Mouse (Mus musculus): ENCODE measurements at regions not wholly inside any gene's neighbourhood (a gene's known extent, or its start where the extent isn't known, plus 50 kb on each side); places are given as distances from the start of the nearest gene placed in this dataset.

DNA sequence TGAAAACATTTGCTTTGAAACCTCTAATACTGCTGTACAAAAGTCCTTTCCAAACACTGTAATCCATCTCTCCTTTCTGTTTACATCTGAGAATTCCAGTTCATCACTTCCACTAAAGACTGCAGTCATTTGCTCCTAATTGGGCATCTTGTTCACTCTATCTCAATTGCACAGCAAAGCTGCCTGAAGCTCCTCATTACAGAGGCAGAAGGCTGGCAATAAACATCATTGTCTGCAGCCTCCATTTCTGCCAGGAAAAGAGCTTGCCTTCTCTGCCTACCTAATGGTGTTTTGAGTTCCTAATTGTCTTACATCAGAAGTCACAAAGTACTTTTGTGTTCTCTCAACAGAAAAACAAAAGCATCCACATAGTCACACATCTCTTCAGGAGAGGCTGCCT lies 207.7 kb downstream of the Kcnj2 start:
- DNase-seq (ENCODE audit: low spot score in 2 of 2): no peak

DNA sequence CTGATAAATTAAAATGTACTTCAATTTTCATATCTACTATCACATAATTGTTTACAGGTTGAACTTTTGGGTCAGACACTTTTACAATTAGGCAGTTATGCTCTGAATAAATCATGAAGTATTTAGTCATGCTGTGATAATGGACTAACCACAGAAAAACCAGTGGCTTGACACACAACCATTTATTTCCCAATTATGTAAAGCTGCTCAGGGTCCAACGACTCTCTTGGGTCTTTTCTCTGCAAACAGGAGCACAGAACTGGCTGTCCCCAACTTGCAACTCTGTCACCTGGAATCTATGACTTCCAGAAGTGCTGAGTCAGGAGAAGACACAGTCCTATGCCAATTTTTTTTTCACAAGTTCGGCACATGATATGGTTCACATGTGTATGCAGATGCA lies 214.8 kb downstream of the Kcnj2 start:
- DNase-seq (ENCODE audit: low spot score in 2 of 2): no peak

DNA sequence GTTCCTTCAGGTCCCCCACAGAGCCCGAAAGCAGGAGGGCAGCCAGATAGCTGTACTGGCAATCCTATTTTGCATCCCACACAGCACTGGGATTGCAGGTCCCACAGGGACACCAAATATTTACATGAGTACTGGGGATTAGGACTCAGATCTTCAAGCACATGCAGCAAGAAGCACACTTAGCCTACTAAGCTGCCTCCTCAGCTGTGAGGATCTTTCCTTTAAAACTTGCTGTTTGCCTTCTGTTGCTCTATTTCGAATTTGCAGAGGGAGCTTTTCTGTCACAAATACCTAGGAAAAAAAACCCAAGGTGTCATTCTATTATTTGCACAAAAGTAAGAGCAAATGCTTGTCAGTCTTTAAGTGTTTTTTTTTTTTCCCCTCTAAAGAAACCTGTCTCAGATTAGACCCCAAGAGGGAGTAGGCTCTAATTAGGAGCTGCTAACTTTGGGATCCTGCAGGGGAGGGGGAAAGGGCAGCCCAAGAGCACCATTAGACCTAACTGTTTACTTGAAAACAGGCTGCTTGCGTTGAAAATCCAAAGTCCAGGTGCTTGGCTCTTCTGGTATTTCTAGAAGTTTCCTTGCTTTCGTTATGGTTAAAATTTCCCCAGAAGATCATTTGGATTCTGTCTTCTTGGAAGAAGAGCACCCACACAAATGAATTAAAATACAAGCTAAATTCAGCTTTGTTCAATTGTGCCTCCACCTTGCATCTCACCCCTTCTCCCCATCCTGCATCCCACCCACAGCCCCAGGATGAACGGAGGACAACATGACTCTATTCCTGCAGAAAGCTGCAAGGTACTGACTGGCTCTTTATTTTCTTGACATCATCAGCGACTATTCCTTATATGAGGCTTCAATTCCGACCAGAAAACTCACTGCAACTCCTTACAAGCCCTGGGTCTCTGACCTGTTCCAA lies 215.5 kb downstream of the Kcnj2 start:
- no peak for DNase-seq (ENCODE audit: low spot score in 2 of 2)

DNA sequence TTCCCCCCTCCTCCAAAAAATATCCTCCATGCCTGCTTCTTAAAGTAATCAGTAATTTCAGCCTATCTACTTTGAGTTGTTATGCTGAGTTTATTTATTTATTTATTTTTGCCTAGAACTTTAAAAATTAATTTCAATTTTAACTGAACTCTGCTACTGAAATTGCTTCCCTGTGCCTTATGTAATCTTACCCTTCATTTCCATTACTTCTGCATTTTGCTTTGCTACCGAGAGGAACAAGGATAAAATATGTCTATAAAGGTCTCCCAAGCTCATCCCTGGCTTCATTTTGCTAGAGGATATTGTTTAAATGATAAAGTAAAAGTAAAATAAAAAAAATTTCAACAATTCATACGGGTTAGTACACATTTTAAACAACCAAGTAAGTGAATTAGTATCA lies 216.3 kb downstream of the Kcnj2 start:
- DNase-seq (ENCODE audit: low spot score in 2 of 2): no peak

DNA sequence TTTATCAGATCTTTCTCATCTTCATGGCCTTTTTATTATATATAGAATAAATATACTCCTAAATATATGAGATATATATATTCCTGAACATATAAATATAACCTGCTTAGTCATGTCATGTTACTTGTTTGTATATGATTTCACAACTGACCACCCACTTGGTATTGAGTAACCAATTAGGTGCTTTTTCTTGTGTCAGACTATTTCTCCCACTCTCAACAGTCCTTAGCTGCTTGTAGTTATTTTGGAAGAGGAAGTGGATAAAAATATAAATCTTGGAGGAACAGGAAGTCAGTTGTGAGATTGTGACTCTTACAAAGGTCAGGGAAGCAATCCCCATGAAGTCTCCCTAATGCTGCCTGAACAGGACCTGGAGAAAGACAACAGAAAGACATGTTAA lies 224.6 kb downstream of the Kcnj2 start:
- DNase-seq (ENCODE audit: low spot score in 2 of 2): no peak

DNA sequence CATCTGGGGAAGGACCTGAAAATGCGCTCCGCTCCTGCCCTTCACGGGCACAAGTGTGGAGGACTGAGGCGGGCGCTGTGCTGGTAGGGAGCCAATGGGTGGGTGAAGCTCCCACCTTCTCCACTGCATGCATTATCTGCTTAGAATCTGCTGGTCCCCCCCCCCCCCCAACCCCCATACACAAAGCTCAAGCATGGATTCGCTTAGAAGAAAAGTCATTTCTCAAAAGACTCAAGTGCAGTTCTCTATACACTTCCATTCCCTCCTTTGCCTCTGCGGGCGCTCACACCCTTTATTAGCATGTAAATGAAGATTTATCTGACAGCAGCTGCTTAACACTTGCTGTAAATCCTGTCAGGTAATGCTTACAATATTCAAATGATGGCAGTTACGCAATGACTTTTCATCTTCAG lies 230.4 kb downstream of the Kcnj2 start:
- DNase-seq (ENCODE audit: low spot score in 2 of 2): no peak

DNA sequence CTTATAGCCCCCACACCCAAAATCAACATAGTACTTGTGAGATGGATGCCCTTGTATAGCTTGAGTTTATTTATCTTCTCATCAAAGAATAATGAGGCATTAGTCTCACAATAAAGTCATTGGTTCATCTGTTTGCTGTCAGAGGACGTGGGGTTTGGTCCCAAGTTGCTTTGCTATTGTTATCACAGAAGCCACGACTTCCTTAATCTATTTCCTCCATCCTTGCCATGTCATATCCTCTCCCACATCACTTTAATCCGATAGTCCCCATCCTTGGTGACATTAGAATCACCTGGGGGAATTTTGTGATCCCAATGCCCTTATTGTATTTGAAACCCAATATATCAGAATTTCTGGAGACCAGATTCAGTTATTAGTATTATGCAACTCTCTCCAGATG lies 246.8 kb downstream of the Kcnj2 start:
- no peak for DNase-seq (ENCODE audit: low spot score in 2 of 2)

DNA sequence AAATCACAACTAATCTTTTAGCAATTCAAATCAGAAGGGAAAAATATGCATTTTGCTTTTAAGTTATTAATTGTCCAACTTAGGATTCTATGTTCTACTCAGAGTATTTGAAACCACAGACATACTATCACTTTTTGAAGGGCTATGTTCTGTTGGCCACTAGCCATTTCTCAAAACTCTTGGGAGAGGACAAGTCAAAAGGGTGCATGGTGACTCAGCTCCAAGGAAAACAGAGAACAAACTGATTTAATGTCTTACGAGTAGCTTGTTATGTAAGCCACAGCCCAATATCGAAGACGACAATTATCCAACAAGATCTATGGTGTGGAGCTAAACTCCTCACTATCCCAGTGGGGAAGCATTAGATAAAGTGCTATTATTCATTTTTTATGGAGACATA lies 247.6 kb downstream of the Kcnj2 start:
- no peak for DNase-seq (ENCODE audit: low spot score in 2 of 2)

DNA sequence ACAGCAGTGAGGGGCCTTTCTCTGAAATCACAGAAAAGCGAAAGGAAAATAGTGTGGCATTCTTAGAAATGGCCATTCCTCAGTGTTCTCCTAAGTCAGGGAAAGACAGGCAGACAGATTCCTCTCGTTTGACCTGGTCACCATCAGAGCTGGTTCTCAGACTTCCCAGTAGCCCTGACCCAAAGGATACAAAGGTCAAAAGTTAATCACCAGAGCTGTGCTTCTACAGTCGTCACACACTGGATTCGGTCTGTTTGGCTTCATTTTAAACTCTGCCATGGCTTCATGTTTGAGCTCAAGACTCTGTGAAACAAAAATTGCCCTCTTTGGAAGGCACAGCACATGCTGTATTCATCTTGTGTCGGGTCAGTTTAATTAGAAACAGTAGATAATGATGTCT lies 255.6 kb downstream of the Kcnj2 start:
- DNase-seq (ENCODE audit: low spot score in 2 of 2): no peak

DNA sequence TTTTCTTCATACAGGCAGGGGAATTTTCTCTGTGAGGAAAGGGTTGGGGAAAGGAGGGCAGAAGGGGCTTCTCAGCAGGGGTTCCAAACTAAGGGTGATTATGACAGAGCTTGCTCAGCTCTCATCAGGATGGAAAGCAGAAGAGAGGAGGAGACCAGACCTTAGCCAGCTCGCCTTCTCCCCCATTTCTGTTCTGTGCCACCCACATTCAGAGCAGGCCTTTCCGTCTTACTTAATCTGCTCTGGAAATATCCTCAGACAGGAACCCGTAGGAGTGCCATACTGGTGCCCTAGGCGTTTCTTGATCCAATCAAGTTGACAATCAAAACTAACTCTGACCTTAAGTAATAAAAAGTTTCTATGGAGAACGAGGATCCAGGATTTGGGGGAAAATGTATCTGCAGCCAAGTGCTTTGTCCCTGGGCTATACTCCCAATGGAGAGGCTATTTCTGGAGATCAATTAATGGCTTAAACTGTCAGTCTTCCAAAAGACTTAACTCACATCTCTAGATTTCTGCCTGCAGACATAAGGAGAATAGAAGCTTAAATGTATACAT lies 258.6 kb downstream of the Kcnj2 start:
- no peak for DNase-seq (ENCODE audit: low spot score in 2 of 2)

DNA sequence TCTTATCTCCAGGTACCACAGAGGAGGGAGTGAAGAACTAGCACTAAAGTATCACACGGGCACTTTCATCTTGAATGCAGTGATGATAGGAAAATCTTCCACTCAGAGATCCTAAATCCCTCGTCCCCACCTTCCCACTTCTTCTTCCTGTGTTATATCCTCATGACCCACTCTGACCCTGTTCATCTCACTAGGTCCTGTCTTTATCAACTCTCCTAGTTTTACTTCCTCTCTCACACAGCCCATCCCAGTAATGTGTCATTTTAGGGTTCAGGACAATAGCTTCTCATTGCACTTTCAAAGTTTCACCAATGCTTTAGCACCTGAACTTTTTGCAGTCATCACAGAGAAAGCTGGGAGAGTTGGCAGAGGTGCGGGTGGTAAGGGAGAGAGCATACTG lies 261.0 kb downstream of the Kcnj2 start:
- DNase-seq (ENCODE audit: low spot score in 2 of 2): no peak

DNA sequence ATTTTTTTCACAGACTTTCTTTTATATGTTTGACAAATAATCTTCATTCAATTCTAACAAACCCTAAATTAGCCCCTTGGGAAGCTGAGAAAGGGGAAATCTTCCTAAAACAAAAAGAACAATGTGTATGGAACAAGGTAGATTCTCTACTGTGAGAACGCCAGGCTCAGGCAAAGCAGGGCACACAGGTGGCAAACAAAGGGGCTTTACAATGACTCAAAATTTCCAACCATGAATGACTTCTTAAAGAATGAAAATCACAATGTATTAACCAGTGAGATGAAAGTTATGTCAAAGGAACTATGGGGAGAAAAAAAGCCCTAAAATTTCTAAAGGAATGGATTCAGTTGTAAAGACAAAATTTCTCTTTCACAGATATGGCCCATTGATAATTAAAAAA lies 262.3 kb downstream of the Kcnj2 start:
- no peak for DNase-seq (ENCODE audit: low spot score in 2 of 2)

DNA sequence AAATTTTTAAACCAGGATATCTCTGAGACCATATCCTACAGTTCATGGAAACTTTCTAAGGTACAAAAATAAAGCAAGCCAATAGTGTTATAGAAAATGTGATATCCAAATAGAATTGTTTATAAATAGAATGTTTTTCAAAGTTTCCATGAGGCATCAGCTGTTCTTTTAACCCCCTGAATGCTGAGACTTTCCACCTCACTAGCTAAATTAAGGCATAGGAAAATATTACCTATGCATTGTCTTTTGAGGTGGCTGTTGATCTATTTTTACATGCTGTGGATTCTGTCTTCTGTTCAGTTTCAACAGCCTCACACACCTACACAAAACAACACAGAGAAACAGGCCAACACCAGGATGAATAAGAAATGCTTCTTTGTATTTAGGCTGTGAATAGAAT lies 265.6 kb downstream of the Kcnj2 start:
- no peak for DNase-seq (ENCODE audit: low spot score in 2 of 2)

DNA sequence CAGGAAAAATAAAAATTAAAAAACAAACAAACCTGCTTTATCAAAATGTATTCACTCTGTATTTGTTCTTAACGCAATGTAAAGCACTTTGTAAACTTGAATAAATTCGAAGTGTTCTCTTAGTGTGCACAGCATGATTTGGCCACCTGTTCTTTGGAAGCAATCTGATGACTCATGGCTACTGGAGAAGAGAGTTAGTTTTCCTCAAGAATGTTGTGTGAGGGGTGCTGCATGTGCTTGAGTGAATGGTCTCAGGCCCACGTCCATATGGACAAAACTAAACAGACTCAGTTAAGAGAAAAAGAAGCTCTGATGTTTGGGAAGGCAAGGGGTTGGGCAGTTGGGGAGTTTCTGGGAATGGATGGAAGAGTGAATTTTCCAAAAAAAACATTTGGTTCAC lies 267.1 kb downstream of the Kcnj2 start:
- DNase-seq (ENCODE audit: low spot score in 2 of 2): no peak

DNA sequence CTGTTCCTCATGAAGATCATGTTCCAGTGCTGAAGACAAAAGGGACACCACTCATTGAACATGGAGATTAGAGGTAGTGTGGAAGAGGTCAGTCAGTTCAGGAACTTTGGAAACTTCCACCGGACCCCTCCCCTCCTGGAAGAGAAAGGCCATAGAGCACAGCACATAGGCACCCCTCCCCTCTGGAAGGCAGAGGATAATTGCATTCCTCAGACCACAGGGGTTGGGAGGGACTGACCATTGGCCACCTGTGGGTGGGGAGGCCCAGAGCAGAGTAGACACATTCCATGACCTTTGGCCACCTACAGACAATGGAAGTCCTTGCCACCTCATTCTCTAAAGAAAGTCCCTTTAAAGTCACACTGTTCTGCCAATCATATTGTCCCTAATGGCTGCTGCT lies 281.6 kb downstream of the Kcnj2 start:
- no peak for DNase-seq (ENCODE audit: low spot score in 2 of 2)

DNA sequence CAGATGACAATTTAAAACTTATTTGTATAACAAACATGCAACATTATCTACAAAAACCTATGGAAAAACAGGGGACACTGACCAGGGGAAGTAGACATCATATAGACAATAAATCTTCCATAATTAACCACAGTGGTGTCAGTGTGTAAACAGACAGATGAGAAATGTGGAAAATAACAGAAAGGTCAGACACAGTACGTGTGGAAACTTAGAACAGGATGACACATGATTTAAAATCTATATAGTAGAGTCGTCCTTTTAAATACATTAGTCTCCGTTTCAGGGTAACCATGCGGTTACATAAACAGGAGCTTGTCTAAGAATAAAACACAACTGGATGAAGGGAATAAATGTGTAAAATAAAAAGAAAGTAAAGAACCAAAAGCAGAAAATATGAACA lies 284.1 kb downstream of the Kcnj2 start:
- DNase-seq (ENCODE audit: low spot score in 2 of 2): no peak

DNA sequence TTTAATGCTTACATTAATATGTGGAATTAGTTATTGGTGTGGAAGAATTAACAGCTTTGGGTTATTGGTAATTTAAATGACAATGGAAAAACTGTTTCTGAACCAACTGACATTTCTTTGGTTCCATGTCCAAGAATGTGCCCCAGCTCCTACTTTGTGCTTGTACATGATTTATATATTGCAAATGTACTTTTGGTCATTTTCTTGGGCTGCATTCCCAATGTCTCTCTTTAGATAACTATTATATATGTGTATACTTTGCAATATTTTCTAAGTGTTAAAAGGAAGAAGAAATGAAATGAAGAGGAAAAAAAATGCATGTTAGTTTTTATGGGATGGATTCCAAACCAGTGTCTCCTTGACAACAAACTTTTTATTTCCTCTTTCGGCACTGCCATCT lies 297.4 kb downstream of the Kcnj2 start:
- no peak for DNase-seq (ENCODE audit: low spot score in 2 of 2)

DNA sequence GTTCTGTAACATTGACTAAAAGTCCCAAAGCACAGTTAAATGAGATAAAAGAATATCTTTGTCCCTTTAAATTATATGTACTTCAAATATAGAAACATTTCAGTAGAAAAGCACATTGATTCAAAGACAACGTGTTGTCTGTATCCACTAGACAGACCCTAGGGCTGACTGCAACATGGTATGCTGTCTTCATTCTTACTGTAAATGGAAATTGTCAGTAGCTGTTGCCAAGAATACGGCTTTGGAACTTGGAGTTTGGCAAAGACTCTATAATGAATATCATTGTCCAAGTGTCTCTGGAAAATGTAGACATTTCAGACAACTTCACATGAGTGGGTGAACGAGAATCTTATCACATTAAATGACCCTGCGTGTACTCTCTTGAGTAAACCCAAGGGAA lies 311.2 kb downstream of the Kcnj2 start:
- DNase-seq (ENCODE audit: low spot score in 2 of 2): no peak

DNA sequence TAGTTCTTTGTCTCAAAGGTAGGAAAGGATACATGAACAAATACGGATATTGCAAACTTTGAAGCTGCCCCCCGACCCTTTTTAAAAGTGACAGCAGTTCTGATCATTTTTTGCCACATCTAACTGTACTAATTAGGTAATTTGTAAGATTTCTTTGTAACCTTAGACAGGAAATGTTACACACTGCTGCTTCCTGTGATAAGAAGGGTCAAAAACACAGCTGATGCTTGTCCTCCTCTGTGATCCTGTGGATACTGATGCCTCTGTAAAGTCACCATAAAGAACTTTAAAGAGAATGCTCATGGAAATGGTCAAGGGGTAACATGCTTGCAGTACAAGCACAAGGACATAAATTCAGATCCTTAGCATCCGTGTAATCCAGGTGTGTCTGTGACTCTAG lies 313.9 kb downstream of the Kcnj2 start:
- DNase-seq (ENCODE audit: low spot score in 2 of 2): no peak

DNA sequence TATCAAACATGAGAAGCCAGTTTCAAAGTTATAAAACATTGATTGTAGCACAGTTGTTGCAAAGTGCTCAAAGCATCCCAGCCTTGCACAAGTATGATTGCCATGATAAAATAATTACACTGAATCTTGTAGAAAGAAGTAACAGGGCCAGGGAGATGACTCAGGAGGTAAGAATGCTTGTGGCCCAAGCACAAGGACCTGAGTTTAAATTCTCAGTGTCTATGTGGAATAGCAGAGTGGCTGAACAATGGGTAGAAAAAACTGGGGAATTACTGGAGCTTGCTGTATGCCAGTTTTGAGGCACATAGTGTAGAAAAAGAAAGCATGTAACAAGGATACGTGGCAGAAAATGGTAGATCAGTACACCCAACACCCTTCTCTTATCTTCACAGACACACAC lies 332.7 kb downstream of the Kcnj2 start:
- DNase-seq (ENCODE audit: low spot score in 2 of 2): no peak

DNA sequence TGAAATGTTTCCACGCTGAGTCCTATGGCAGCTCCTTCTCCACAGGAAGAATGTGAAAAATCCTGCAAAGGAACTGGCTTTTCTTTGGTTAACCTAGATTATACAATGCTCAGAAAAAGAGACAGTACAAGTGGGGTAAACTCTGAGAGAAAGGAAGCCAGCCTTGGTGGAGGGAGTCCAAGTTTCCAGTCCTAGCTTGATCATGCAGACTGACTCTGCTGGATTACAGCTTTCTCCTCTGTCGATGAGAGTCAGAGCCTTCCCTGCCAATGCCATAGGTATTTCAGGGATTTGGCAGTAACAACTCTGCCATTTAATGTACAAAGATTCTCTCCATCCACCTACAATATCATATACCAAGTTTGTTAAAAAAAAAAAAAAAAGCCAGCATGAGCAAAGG lies 343.3 kb downstream of the Kcnj2 start:
- DNase-seq (ENCODE audit: low spot score in 2 of 2): no peak

DNA sequence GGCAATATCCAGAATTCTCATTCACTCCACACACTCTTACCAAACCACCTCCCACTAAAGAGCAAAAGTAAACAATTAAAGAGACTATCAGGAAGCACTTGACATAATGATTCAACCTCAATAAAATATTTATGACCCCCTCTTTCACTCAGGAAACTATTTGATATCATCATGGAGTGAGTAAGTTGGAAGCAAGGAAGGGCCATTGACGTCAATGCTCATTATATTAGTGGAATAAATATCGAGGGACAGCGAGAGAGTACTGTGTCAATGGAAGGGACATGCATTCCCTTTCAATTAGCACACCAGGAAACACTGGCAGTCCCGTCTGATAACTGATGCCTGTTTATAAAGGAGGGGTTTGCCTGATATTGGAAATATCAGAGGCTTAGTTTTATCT lies 358.9 kb downstream of the Kcnj2 start:
- no peak for DNase-seq (ENCODE audit: low spot score in 2 of 2)

DNA sequence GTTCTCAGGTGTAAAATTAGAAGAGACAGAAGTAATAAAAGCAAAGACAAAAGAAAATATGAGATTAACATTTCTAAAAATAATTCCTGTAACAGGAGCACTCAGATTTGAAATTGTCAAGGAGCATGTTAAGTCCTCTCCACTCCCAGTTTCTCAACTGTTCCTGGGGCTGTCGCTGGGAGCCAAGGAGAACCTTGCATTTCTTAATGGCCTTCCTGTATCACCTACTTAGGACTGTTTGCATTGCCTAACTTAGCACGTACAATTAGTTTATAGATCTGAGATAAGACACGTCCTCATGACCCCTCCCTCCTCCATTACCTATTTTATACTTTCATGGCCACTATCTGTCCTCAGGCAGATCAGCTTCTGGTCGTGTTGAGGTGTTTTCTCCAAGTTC lies 360.8 kb downstream of the Kcnj2 start:
- no peak for DNase-seq (ENCODE audit: low spot score in 2 of 2)

DNA sequence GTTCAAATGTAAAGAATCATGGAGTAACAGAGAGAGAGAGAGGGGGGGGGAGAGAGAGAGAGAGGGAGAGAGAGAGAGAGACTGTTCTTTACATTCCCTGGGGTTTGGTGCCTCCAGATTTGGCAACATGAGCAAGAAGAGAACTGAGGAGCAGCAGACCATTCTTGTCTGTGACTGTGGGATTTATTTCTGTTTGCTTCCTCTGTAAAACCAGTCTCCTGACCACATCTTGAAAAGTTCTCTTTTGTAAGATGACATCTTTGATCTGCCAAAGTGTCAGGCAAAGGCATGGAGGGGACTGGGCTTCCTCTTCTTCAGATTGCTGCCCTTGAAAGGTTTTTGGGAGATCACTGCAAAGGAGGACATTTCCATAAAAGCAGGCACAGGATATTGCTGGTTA lies 376.3 kb downstream of the Kcnj2 start:
- no peak for DNase-seq (ENCODE audit: low spot score in 2 of 2)
